Mouse (Mus musculus) effector memory CD4-positive, alpha-beta T cell, adult 5 months (primary cell): ENCODE measurements around the gene Arid4b. TPM values are rescaled to one million over a fixed set of nuclear protein-coding genes. Genes with fewer than 3 reads are reported as not detected.

ENCODE experiments used
- polyA plus RNA-seq: library from polyadenylated mRNA; unstranded; fragments of 100-300 nt; shearing (Covaris generic); gene quantifications from one replicate; pipeline ENCODE4 v1.2.1, GENCODE M21; 2017

Gene Arid4b
- polyA plus RNA-seq: 166 TPM

DNA sequence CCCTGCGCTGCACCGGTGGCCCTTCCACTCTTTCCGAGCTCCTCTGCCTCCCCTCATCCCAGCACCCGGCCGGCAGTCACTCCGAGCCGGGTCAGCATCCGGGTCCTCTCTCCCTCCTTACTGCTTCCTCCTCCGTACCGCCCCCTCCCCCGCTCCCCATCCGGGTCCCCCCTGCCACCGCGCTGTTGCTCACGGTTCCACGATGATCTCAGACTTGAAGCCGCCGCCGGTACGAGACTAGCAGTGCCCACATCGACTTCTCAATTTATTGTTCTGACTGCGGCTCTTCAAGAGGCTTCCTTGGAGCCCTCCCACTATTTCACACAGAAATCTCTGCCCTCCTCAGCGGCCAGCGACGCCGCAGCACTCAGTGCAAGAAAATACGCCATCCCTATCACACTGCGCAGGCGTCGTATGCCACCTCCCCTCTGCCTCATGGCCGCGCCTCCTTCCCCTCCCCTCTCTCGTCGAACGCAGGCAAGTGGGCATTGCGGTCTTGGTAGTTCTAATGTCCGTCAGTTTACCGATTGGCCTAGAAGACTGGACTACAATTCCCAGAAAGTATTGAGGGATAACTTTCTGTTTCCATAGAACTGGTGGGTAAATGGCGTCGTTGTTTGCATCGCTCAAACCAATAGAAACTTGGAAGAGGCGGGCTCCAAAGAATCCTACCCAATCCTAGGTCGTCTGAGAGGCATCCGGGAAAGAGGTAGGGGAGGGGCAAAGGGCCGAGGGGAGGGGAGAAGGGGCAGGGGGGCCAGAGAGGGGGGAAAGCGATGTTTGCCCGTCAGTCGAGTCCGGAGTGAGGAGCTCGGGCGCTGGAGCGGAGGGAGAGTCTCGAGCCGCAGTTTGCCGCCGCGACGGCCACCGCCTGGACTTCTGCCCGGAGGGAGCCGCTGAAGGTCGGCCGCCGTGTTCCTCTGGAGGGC is at the start of gene Arid4b, which contains the start of gene Ggps1:
TSS of gene Arid4b (plus strand) at position 220 of the 929 bp plus-strand sequence.
TSS of gene Ggps1 (minus strand) at position 476 of the 929 bp plus-strand sequence.

GRCm38 (mm10) chr13:14039292-14039965 is 23.6 kb upstream of the Arid4b start, which contains the start of gene Tbce:
TSS of gene Tbce (minus strand) at chr13:14039638.

Other genes starting within 250 kb of the Arid4b start
- 25.4 TPM for gene B3galnt2, start 108.8 kb upstream of the Arid4b start, polyA plus RNA-seq
- gene Tbce, start 23.6 kb upstream of the Arid4b start, polyA plus RNA-seq: 66.5 TPM
- gene Ggps1, start 256 bp downstream of the Arid4b start, polyA plus RNA-seq: 94.9 TPM